Mouse (Mus musculus): ENCODE measurements around the gene Ripor2. TPM values are rescaled to one million over a fixed set of nuclear protein-coding genes. Genes with fewer than 3 reads are reported as not detected.

The Ripor2 gene
- polyA plus RNA-seq, 1 experiment, result 34.3 TPM

DNA sequence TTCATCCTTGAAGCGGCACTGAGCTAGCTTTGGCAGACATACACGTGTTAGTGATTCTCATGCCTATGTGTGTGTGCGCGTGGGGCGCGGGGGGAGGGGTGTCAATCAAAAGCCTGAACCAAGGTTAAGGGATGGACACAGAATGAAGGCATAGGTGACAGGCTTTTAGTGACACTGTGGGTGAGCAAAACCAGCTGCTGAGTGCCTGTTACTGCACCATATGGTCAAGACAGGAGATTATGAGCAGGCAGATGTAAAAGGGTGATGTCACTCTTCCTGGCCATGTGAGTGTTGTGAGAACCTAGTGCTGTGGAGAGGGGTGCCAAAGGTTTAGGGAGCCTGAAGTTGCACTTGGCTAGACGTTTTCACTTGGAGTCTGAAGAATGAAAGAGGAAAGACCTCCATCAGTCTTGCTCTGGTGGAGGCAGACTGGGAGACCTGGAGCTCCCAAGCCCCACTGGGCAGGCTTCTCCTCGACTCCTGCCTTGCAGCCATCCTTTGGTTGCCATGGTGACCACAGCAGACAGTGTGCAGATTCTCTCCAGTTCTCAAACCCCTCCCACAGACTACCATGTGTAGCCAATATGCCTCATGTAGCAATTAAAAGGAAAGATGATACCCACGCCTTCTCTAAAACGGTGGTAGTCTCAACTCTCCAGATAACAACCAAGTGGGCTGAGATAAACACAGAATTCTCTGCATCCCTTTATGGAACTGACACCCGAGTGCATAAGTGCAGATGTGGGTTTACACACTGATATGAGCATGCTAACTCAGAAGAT lies 5.5 kb upstream of the Ripor2 start:
- no peak overlapping the region for H3K4me3 ChIP-seq (ENCODE audit: control insufficient read depth, insufficient read depth, low read length)
- H3K27ac ChIP-seq (ENCODE audit: control insufficient read depth, insufficient read depth, low read length), result no peak overlapping the region
- H3K36me3 ChIP-seq (ENCODE audit: control insufficient read depth, insufficient read depth, low read length), result no peaks in the 10 kb centered on the region
- DNase-seq, result no peak
- no peaks in the 10 kb centered on the region for H3K27me3 ChIP-seq (ENCODE audit: control insufficient read depth, insufficient read depth, low read length)
- peaks cover 11% of the 10 kb centered on the region; the same call in 1 of the 2 replicates for H3K4me1 ChIP-seq (replicated peaks; ENCODE audit: control insufficient read depth, insufficient read depth, low read length)
- WGBS, result 86% methylated on average over 11 of the region's 11 CpGs
- TF ChIP-seq CTCF (IDR thresholded peaks at IDR 0.05; ENCODE audit: borderline replicate concordance, control insufficient read depth, extremely low read depth, insufficient read depth, low read length, poor library complexity) (no peak), POLR2A (IDR thresholded peaks at IDR 0.05; ENCODE audit: control insufficient read depth, extremely low read depth, insufficient read depth, low read length, poor library complexity) (no peak)

- Histone ChIP-seq H3K4me3 (ENCODE audit: control insufficient read depth, insufficient read depth, low read length) (no peak overlapping the region), H3K36me3 (ENCODE audit: control insufficient read depth, insufficient read depth, low read length) (no peaks in the 10 kb centered on the region), H3K27me3 (ENCODE audit: control insufficient read depth, insufficient read depth, low read length) (no peaks in the 10 kb centered on the region), H3K4me1 (replicated peaks; ENCODE audit: control insufficient read depth, insufficient read depth, low read length) (peaks cover 11% of the 10 kb centered on the region; the same call in 1 of the 2 replicates), H3K27ac (ENCODE audit: control insufficient read depth, insufficient read depth, low read length) (no peak overlapping the region)
- TF ChIP-seq CTCF (IDR thresholded peaks at IDR 0.05; ENCODE audit: borderline replicate concordance, control insufficient read depth, extremely low read depth, insufficient read depth, low read length, poor library complexity), result no peak
- no peak for TF ChIP-seq POLR2A (IDR thresholded peaks at IDR 0.05; ENCODE audit: control insufficient read depth, extremely low read depth, insufficient read depth, low read length, poor library complexity)
- no peak for DNase-seq
Measured at GRCm38 (mm10) chr13:24578317-24578716, 3.7 kb upstream of the Ripor2 start.

DNA sequence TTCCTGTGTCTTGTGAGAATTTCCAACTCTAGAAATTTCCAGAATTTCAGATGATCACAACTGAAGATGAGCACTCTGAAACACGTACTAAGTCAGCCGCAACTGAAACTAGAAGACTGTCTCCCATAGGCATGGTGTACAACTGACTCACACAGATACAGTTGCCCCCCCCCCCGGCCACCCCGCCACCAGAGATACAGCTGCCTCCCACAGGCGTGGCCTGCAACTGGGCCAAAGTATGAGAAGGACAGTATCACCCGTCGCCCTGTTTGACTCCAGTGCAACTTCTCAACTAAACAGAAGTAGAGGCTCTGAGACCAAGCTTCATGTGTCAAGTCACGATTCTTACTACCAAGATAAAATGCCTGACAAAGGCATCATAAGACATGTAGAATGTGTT lies 1.2 kb upstream of the Ripor2 start:
- no peak overlapping the region for H3K27ac ChIP-seq (ENCODE audit: control insufficient read depth, insufficient read depth, low read length)
- H3K4me3 ChIP-seq (ENCODE audit: control insufficient read depth, insufficient read depth, low read length), result no peak overlapping the region

DNA sequence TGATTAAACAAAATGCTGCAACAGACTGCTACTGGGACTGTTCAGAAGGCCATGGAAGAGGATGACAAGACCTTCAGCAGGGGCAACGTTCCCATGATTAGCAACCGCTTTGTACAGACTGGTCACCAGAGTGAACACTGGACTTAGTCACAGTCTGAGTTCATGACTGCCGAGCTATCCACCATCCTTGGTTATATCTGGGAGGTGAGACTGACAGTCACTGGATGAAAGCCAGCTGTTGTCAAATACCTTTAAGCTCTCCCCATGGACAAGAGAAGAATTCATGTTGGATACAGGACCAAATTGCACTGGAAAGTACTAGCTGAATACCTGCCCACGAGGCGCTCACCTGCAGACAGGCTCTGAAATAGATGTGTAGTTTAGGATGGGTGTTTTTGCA lies 2.4 kb downstream of the Ripor2 start:
- no peak for DNase-seq
- TF ChIP-seq CTCF (IDR thresholded peaks at IDR 0.05; ENCODE audit: borderline replicate concordance, control insufficient read depth, extremely low read depth, insufficient read depth, low read length, poor library complexity) (no peak), POLR2A (IDR thresholded peaks at IDR 0.05; ENCODE audit: control insufficient read depth, extremely low read depth, insufficient read depth, low read length, poor library complexity) (no peak)
- 96% methylated on average over 5 of the region's 5 CpGs for WGBS
- Histone ChIP-seq H3K27ac (ENCODE audit: control insufficient read depth, insufficient read depth, low read length) (no peak overlapping the region), H3K36me3 (ENCODE audit: control insufficient read depth, insufficient read depth, low read length) (no peaks in the 10 kb centered on the region), H3K27me3 (ENCODE audit: control insufficient read depth, insufficient read depth, low read length) (no peaks in the 10 kb centered on the region), H3K4me3 (ENCODE audit: control insufficient read depth, insufficient read depth, low read length) (no peak overlapping the region), H3K4me1 (replicated peaks; ENCODE audit: control insufficient read depth, insufficient read depth, low read length) (peaks cover 8% of the 10 kb centered on the region)

More for the DNA sequence above, 1.2 kb upstream of the Ripor2 start:
- no peaks in the 10 kb centered on the region for H3K27me3 ChIP-seq (ENCODE audit: control insufficient read depth, insufficient read depth, low read length)
- no peak for DNase-seq
- peaks cover 9% of the 10 kb centered on the region; the same call in 1 of the 2 replicates for H3K4me1 ChIP-seq (replicated peaks; ENCODE audit: control insufficient read depth, insufficient read depth, low read length)
- TF ChIP-seq CTCF (IDR thresholded peaks at IDR 0.05; ENCODE audit: borderline replicate concordance, control insufficient read depth, extremely low read depth, insufficient read depth, low read length, poor library complexity) (no peak), POLR2A (IDR thresholded peaks at IDR 0.05; ENCODE audit: control insufficient read depth, extremely low read depth, insufficient read depth, low read length, poor library complexity) (no peak)
- no peaks in the 10 kb centered on the region for H3K36me3 ChIP-seq (ENCODE audit: control insufficient read depth, insufficient read depth, low read length)
- WGBS, result 95% methylated on average over 8 of the region's 8 CpGs

DNA sequence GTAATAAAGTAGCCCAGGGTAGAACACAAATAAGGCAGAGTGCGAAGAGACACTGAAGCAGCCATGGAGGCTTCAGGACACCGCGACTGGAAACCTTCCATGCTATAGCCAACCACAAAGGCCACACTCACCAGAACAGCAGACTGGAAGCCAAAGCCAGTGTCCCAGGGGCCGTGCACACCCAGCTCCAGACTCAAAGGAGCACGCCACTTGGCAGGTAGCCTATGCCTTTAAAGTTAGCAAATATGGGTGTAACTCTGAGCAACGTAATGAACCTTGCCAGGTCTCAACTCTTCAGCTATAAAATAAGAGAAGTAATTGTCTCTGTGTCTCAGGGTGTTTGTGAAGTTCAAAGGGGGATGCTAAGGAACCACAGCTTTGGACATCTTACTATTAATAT lies 2.9 kb downstream of the Ripor2 start:
- Histone ChIP-seq H3K27ac (ENCODE audit: control insufficient read depth, insufficient read depth, low read length) (no peak overlapping the region), H3K4me3 (ENCODE audit: control insufficient read depth, insufficient read depth, low read length) (no peak overlapping the region), H3K27me3 (ENCODE audit: control insufficient read depth, insufficient read depth, low read length) (no peaks in the 10 kb centered on the region), H3K36me3 (ENCODE audit: control insufficient read depth, insufficient read depth, low read length) (no peaks in the 10 kb centered on the region), H3K4me1 (replicated peaks; ENCODE audit: control insufficient read depth, insufficient read depth, low read length) (peaks cover 8% of the 10 kb centered on the region)
- 89% methylated on average over 6 of the region's 6 CpGs for WGBS
- no peak for DNase-seq
- TF ChIP-seq CTCF (IDR thresholded peaks at IDR 0.05; ENCODE audit: borderline replicate concordance, control insufficient read depth, extremely low read depth, insufficient read depth, low read length, poor library complexity) (no peak), POLR2A (IDR thresholded peaks at IDR 0.05; ENCODE audit: control insufficient read depth, extremely low read depth, insufficient read depth, low read length, poor library complexity) (no peak)

- H3K4me1 ChIP-seq (replicated peaks; ENCODE audit: control insufficient read depth, insufficient read depth, low read length), result peaks cover 8% of the 10 kb centered on the region
- no peak overlapping the region for H3K4me3 ChIP-seq (ENCODE audit: control insufficient read depth, insufficient read depth, low read length)
- H3K27me3 ChIP-seq (ENCODE audit: control insufficient read depth, insufficient read depth, low read length), result no peaks in the 10 kb centered on the region
- no peaks in the 10 kb centered on the region for H3K36me3 ChIP-seq (ENCODE audit: control insufficient read depth, insufficient read depth, low read length)
- TF ChIP-seq CTCF (IDR thresholded peaks at IDR 0.05; ENCODE audit: borderline replicate concordance, control insufficient read depth, extremely low read depth, insufficient read depth, low read length, poor library complexity), result no peak
- TF ChIP-seq POLR2A (IDR thresholded peaks at IDR 0.05; ENCODE audit: control insufficient read depth, extremely low read depth, insufficient read depth, low read length, poor library complexity), result no peak
- WGBS, result 85% methylated on average over 9 of the region's 9 CpGs
- no peak overlapping the region for H3K27ac ChIP-seq (ENCODE audit: control insufficient read depth, insufficient read depth, low read length)
- no peak for DNase-seq
Measured at GRCm38 (mm10) chr13:24585369-24585768, 3.4 kb downstream of the Ripor2 start.
